Mouse (Mus musculus) MEL (cell line): ENCODE measurements around the gene Nr2c1. TPM values are rescaled to one million over a fixed set of nuclear protein-coding genes. Genes with fewer than 3 reads are reported as not detected.

Experiments used
- DNase-seq: peaks from one replicate; pipeline ENCODE4 v3.0.0; 2011; ENCODE audit warnings: low read depth, low spot score
- H3K27ac ChIP-seq: 2 replicates; pipeline ENCODE4 v1.5.1; 2012; ENCODE audit warnings: low read depth, mild to moderate bottlenecking, control low read depth, low read length, moderate library complexity; ENCODE audit not compliant: control insufficient read depth
- H3K27me3 ChIP-seq, 2 experiments: fragments of 150-350 bp in 1 of 2; sonication (generic) in 1 of 2; 2 replicates each; pipeline ENCODE4 v1.6.1; 2012; ENCODE audit warnings: low read length in 2 of 2, mild to moderate bottlenecking in 2 of 2, improper control_type of control experiment in 1 of 2, moderate library complexity in 1 of 2; ENCODE audit not compliant: insufficient read depth in 2 of 2, control insufficient read depth in 1 of 2
- H3K36me3 ChIP-seq, 2 experiments: 2 replicates each; pipeline ENCODE4 v1.6.1; 2012 to 2014; ENCODE audit warnings: low read length in 2 of 2, improper control_type of control experiment in 1 of 2, inconsistent platforms in 1 of 2, mild to moderate bottlenecking in 1 of 2; ENCODE audit not compliant: insufficient read depth in 2 of 2, control insufficient read depth in 1 of 2
- H3K4me1 ChIP-seq, 2 experiments: fragments of 150-350 bp in 1 of 2; sonication (generic) in 1 of 2; 2 replicates each; pipeline ENCODE4 v1.6.1; 2012; ENCODE audit warnings: low read length in 2 of 2, improper control_type of control experiment in 1 of 2, mild to moderate bottlenecking in 1 of 2; ENCODE audit not compliant: insufficient read depth in 2 of 2, control insufficient read depth in 1 of 2
- H3K4me3 ChIP-seq, 2 experiments: fragments of 150-350 bp in 1 of 2; sonication (generic) in 1 of 2; 2 replicates each; pipeline ENCODE4 v1.5.1; 2012; ENCODE audit warnings: low read depth in 2 of 2, low read length in 2 of 2, mild to moderate bottlenecking in 2 of 2, moderate library complexity in 2 of 2, control low read depth in 1 of 2, improper control_type of control experiment in 1 of 2; ENCODE audit not compliant: control insufficient read depth in 1 of 2, insufficient read depth in 1 of 2
- H3K79me2 ChIP-seq: 2 replicates; pipeline ENCODE4 v1.6.1; 2012; ENCODE audit warnings: mild to moderate bottlenecking, low read length, moderate library complexity; ENCODE audit not compliant: control insufficient read depth, poor library complexity, insufficient read depth
- H3K9ac ChIP-seq: 2 replicates; pipeline ENCODE4 v1.6.1; 2012; ENCODE audit warnings: low read depth, mild to moderate bottlenecking, control low read depth, low read length, moderate library complexity; ENCODE audit not compliant: control insufficient read depth, poor library complexity, severe bottlenecking
- H3K9me3 ChIP-seq: fragments of 150-350 bp; sonication (generic); replicated peaks from 2 replicates; pipeline ENCODE4 v1.6.1; 2012; ENCODE audit warnings: mild to moderate bottlenecking, low read length, improper control_type of control experiment, moderate library complexity; ENCODE audit not compliant: insufficient read depth
- BHLHE40 ChIP-seq: IDR thresholded peaks from 2 replicates; pipeline ENCODE4 v1.6.1; 2012; ENCODE audit warnings: low read depth, mild to moderate bottlenecking, inconsistent platforms, low read length, improper control_type of control experiment, borderline replicate concordance
- CHD1 ChIP-seq: IDR thresholded peaks from 2 replicates; pipeline ENCODE4 v1.6.1; 2012; ENCODE audit warnings: low read depth, mild to moderate bottlenecking, inconsistent platforms, low read length, improper control_type of control experiment
- CHD2 ChIP-seq: IDR thresholded peaks from 2 replicates; pipeline ENCODE4 v1.6.1; 2011; ENCODE audit warnings: low read length, improper control_type of control experiment
- E2F4 ChIP-seq: IDR thresholded peaks from 2 replicates; pipeline ENCODE4 v1.6.1; 2011; ENCODE audit warnings: low read depth, low read length, improper control_type of control experiment, borderline replicate concordance
- EP300 ChIP-seq, 2 experiments: IDR thresholded peaks; 2 replicates each; pipeline ENCODE4 v1.6.1; 2011; ENCODE audit warnings: improper control_type of control experiment in 2 of 2, low read length in 2 of 2, low read depth in 1 of 2, mild to moderate bottlenecking in 1 of 2
- ETS1 ChIP-seq: IDR thresholded peaks from 2 replicates; pipeline ENCODE4 v1.6.1; 2012; ENCODE audit warnings: low read depth, mild to moderate bottlenecking, inconsistent platforms, low read length, improper control_type of control experiment, moderate library complexity
- GABPA ChIP-seq: IDR thresholded peaks from 2 replicates; pipeline ENCODE4 v1.6.1; 2012; ENCODE audit warnings: low read depth, mild to moderate bottlenecking, inconsistent platforms, low read length, improper control_type of control experiment, moderate library complexity
- GATA1 ChIP-seq: IDR thresholded peaks from 2 replicates; pipeline ENCODE4 v1.6.1; 2011; ENCODE audit warnings: low read depth, low read length, improper control_type of control experiment
- MAFK ChIP-seq: IDR thresholded peaks from 2 replicates; pipeline ENCODE4 v1.6.1; 2011; ENCODE audit warnings: low read depth, mild to moderate bottlenecking, low read length, improper control_type of control experiment, borderline replicate concordance
- MAX ChIP-seq: IDR thresholded peaks from 2 replicates; pipeline ENCODE4 v1.6.1; 2011; ENCODE audit warnings: low read length, improper control_type of control experiment
- MEF2A ChIP-seq: IDR thresholded peaks from 2 replicates; pipeline ENCODE4 v1.6.1; 2014; ENCODE audit warnings: low read depth, mild to moderate bottlenecking, inconsistent platforms, low read length, improper control_type of control experiment; ENCODE audit not compliant: poor library complexity, insufficient replicate concordance, severe bottlenecking; ENCODE audit errors: extremely low read depth
- MXI1 ChIP-seq: IDR thresholded peaks from 2 replicates; pipeline ENCODE4 v1.6.1; 2011; ENCODE audit warnings: mild to moderate bottlenecking, low read depth, low read length, improper control_type of control experiment
- MYC ChIP-seq: IDR thresholded peaks from 2 replicates; pipeline ENCODE4 v1.6.1; 2011; ENCODE audit warnings: low read depth, mild to moderate bottlenecking, low read length, improper control_type of control experiment, moderate library complexity
- POLR2A ChIP-seq, 2 experiments: IDR thresholded peaks; 2 replicates each; pipeline ENCODE4 v1.6.1; 2011 to 2012; ENCODE audit warnings: low read length in 2 of 2, mild to moderate bottlenecking in 2 of 2, control low read depth in 1 of 2, improper control_type of control experiment in 1 of 2, low read depth in 1 of 2, moderate library complexity in 1 of 2; ENCODE audit not compliant: control insufficient read depth in 1 of 2, insufficient read depth in 1 of 2, poor library complexity in 1 of 2
- POLR2AphosphoS2 ChIP-seq: IDR thresholded peaks from 2 replicates; pipeline ENCODE4 v1.6.1; 2011; ENCODE audit warnings: low read length, improper control_type of control experiment
- POLR2AphosphoS5 ChIP-seq: IDR thresholded peaks from 2 replicates; pipeline ENCODE4 v1.6.1; 2012; ENCODE audit warnings: low read depth, borderline replicate concordance, mild to moderate bottlenecking, inconsistent platforms, low read length, moderate library complexity, mixed read lengths
- RAD21 ChIP-seq: IDR thresholded peaks from 2 replicates; pipeline ENCODE4 v1.6.1; 2011; ENCODE audit warnings: mild to moderate bottlenecking, low read depth, low read length, improper control_type of control experiment
- SIN3A ChIP-seq: IDR thresholded peaks from 2 replicates; pipeline ENCODE4 v1.6.1; 2012; ENCODE audit warnings: low read length, improper control_type of control experiment, inconsistent platforms
- SMC3 ChIP-seq: IDR thresholded peaks from 2 replicates; pipeline ENCODE4 v1.6.1; 2011; ENCODE audit warnings: low read depth, low read length, improper control_type of control experiment
- UBTF ChIP-seq: IDR thresholded peaks from 2 replicates; pipeline ENCODE4 v1.6.1; 2012; ENCODE audit warnings: low read depth, mild to moderate bottlenecking, inconsistent platforms, low read length, improper control_type of control experiment, moderate library complexity, borderline replicate concordance; ENCODE audit not compliant: insufficient read depth
- ZMIZ1 ChIP-seq: IDR thresholded peaks from 2 replicates; pipeline ENCODE4 v1.6.1; 2012; ENCODE audit warnings: low read depth, mild to moderate bottlenecking, inconsistent platforms, low read length, improper control_type of control experiment, moderate library complexity
- ZNF384 ChIP-seq: IDR thresholded peaks from 2 replicates; pipeline ENCODE4 v1.6.1; 2012; ENCODE audit warnings: low read depth, mild to moderate bottlenecking, inconsistent platforms, low read length, improper control_type of control experiment
- polyA plus RNA-seq, 2 experiments: library from polyadenylated mRNA; stranded (reverse) in 1 of 2; unstranded in 1 of 2; fragments of >175 nt in 1 of 2; fragments of >200 nt in 1 of 2; gene quantifications; 2 replicates each; pipeline versions ENCODE4 v1.2.1 to v1.2.4; 2012; ENCODE audit warnings: low replicate concordance in 2 of 2, low read depth in 1 of 2; ENCODE audit not compliant: insufficient read length in 2 of 2, insufficient read depth in 1 of 2, missing spikeins in 1 of 2
- total RNA-seq: library from RNA; depleted of rRNA; stranded (reverse); fragments of 300-350 nt; gene quantifications from 2 replicates; pipeline ENCODE4 v1.2.3, GENCODE M21; 2012

The Nr2c1 gene
- total and polyA plus RNA-seq, 3 experiments, result 3.3 to 5.7 TPM; not detected in 1

DNA sequence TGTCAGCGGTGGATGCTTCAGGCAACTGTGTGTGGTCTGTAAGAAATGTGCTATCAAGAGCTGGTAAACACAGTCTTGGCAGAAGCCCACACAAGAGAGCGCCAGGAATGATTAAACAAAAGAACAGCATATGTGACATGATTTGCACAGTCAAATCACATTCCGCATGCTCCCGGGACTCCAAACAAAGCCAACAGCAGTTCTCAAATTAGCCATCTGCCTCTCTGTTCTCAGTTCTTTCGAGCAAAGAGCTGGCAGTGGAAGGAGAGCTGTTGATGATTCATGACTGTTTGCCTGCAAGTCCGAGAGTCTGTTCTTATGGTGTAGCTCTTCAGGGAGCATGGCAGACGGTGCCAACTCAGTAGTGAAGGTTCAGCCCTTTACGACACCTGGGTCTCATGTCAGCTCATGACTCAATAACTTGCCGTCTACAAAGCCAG is 18.1 kb upstream of the Nr2c1 start:
- H3K9ac ChIP-seq, result no peak overlapping the region
- no peaks in the 10 kb centered on the region for H3K4me1 ChIP-seq
- DNase-seq, result no peak
- H3K4me3 ChIP-seq, result no peak overlapping the region
- no peaks in the 10 kb centered on the region for H3K36me3 ChIP-seq
- H3K27me3 ChIP-seq, result no peaks in the 10 kb centered on the region
- H3K27ac ChIP-seq, result no peak overlapping the region
- TF ChIP-seq RAD21 (no peak), SIN3A (no peak), ETS1 (no peak), ZMIZ1 (no peak)
- H3K9me3 ChIP-seq, result no peaks in the 10 kb centered on the region
- H3K79me2 ChIP-seq, result no peaks in the 10 kb centered on the region

GRCm38 (mm10) chr10:94133081-94133480 is 14.7 kb upstream of the Nr2c1 start:
- Histone ChIP-seq H3K36me3 (no peaks in the 10 kb centered on the region), H3K27me3 (no peaks in the 10 kb centered on the region), H3K9ac (no peak overlapping the region), H3K4me3 (no peak overlapping the region), H3K4me1 (no peaks in the 10 kb centered on the region), H3K9me3 (no peaks in the 10 kb centered on the region), H3K27ac (no peak overlapping the region), H3K79me2 (no peaks in the 10 kb centered on the region)
- no peak for DNase-seq
- TF ChIP-seq POLR2AphosphoS2, result no peak
- no peak for TF ChIP-seq GATA1
- no peak for TF ChIP-seq MAFK
- no peak for TF ChIP-seq MEF2A
- no peak for TF ChIP-seq EP300 (IDR thresholded peaks at IDR 0.05; ENCODE audit: low read depth in 1 of 2, low read length in 2 of 2)
- no peak for TF ChIP-seq MYC
- TF ChIP-seq BHLHE40, result no peak
- no peak for TF ChIP-seq POLR2AphosphoS5
- TF ChIP-seq E2F4, result no peak
- TF ChIP-seq POLR2A (IDR thresholded peaks at IDR 0.05; ENCODE audit: control insufficient read depth in 1 of 2, insufficient read depth in 1 of 2, low read depth in 1 of 2, low read length in 2 of 2, poor library complexity in 1 of 2), result no peak
- no peak for TF ChIP-seq CHD2
- no peak for TF ChIP-seq SMC3
- no peak for TF ChIP-seq MAX
- no peak for TF ChIP-seq ZNF384
- no peak for TF ChIP-seq GABPA
- TF ChIP-seq UBTF, result no peak
- TF ChIP-seq SIN3A, result no peak
- no peak for TF ChIP-seq CHD1
- no peak for TF ChIP-seq ZMIZ1
- no peak for TF ChIP-seq MXI1
